Mouse (Mus musculus): ENCODE data around the gene Akt1. TPM values are rescaled to one million over a fixed set of nuclear protein-coding genes. Genes with fewer than 3 reads are reported as not detected.

Gene Akt1
- polyA plus RNA-seq, 1 experiment from 2014 or later: 145 TPM

- H3K9ac ChIP-seq: peak overlapping the region; percentile 71
- H3K4me1 ChIP-seq: peaks cover 63% of the 10 kb centered on the region
- no peaks in the 10 kb centered on the region for H3K36me3 ChIP-seq
- H3K4me2 ChIP-seq: peak overlapping the region; percentile 97
- H3K27me3 ChIP-seq: peaks cover 20% of the 10 kb centered on the region
- no peaks in the 10 kb centered on the region for H3K9me3 ChIP-seq
- ATAC-seq (ENCODE audit: borderline replicate concordance, extremely low read depth, low FRiP score, low TSS enrichment): peak; percentile 45
- H3K27ac ChIP-seq: peak overlapping the region; percentile 94
- 3% methylated on average over 75 of the region's 87 CpGs for WGBS
- peak overlapping the region; percentile 75 for H3K4me3 ChIP-seq
Observed at GRCm38 (mm10) chr12:112679027-112679996, 4.6 kb upstream of the Akt1 start.

GRCm38 (mm10) chr12:112678555-112679026 lies 3.9 kb upstream of the Akt1 start, which contains the start of gene Zbtb42:
Gene Zbtb42, plus strand, starts transcription at chr12:112678828.
- peak within 1 kb of the TSS; percentile 94 for H3K27ac ChIP-seq
- H3K9me3 ChIP-seq: no peaks in the 10 kb centered on the region
- under 1% methylated on average over 55 of the region's 60 CpGs for WGBS
- ATAC-seq (ENCODE audit: borderline replicate concordance, extremely low read depth, low FRiP score, low TSS enrichment): peak; percentile 37
- peaks cover 62% of the 10 kb centered on the region for H3K4me1 ChIP-seq
- no peaks in the 10 kb centered on the region for H3K36me3 ChIP-seq
- peak within 1 kb of the TSS; percentile 97 for H3K4me2 ChIP-seq
- H3K4me3 ChIP-seq: peak within 1 kb of the TSS; percentile 75
- peaks cover 20% of the 10 kb centered on the region for H3K27me3 ChIP-seq
- H3K9ac ChIP-seq: peak within 1 kb of the TSS; percentile 71

- WGBS: 22% methylated on average over 19 of the region's 19 CpGs
- Histone ChIP-seq H3K27me3 (peaks cover 20% of the 10 kb centered on the region), H3K4me1 (peaks cover 60% of the 10 kb centered on the region), H3K27ac (peak overlapping the region; percentile 94), H3K36me3 (no peaks in the 10 kb centered on the region), H3K4me3 (peak overlapping the region; percentile 75), H3K4me2 (peak overlapping the region; percentile 97), H3K9me3 (no peaks in the 10 kb centered on the region), H3K9ac (peak overlapping the region; percentile 71)
- no peak for ATAC-seq (ENCODE audit: borderline replicate concordance, extremely low read depth, low FRiP score, low TSS enrichment)
Observed at GRCm38 (mm10) chr12:112677943-112678554, 3.4 kb upstream of the Akt1 start.

- Histone ChIP-seq H3K4me2 (no peak overlapping the region), H3K27ac (0 out of 2 replicates have a peak overlapping the region, but pooled peaks have one; percentile 29), H3K4me1 (peaks cover 69% of the 10 kb centered on the region), H3K4me3 (no peak overlapping the region), H3K9me3 (no peaks in the 10 kb centered on the region), H3K36me3 (no peaks in the 10 kb centered on the region), H3K27me3 (peaks cover 20% of the 10 kb centered on the region), H3K9ac (no peak overlapping the region)
- ATAC-seq (ENCODE audit: borderline replicate concordance, extremely low read depth, low FRiP score, low TSS enrichment): no peak
- 36% methylated on average over 5 of the region's 5 CpGs for WGBS
Observed at GRCm38 (mm10) chr12:112677076-112677475, 2.4 kb upstream of the Akt1 start.

- Histone ChIP-seq H3K27ac (peak overlapping the region; percentile 98), H3K4me2 (peak overlapping the region; percentile 93), H3K27me3 (peaks cover 14% of the 10 kb centered on the region), H3K4me3 (peak overlapping the region; percentile 99), H3K9me3 (no peaks in the 10 kb centered on the region), H3K4me1 (peaks cover 79% of the 10 kb centered on the region), H3K36me3 (peaks cover 5% of the 10 kb centered on the region), H3K9ac (peak overlapping the region; percentile 2; the same call in 1 of the 2 replicates)
- ATAC-seq (ENCODE audit: borderline replicate concordance, extremely low read depth, low FRiP score, low TSS enrichment): peak; percentile 10; the same call in 1 of the 2 replicates
- 19% methylated on average over 18 of the region's 18 CpGs for WGBS
Observed at GRCm38 (mm10) chr12:112675245-112676035, 756 bp upstream of the Akt1 start.

- Histone ChIP-seq H3K9me3 (no peaks in the 10 kb centered on the region), H3K27ac (peak overlapping the region; percentile 98), H3K36me3 (peaks cover 23% of the 10 kb centered on the region), H3K9ac (peak overlapping the region; percentile 100), H3K27me3 (no peaks in the 10 kb centered on the region; the same call in 1 of the 2 replicates), H3K4me1 (peaks cover 79% of the 10 kb centered on the region), H3K4me3 (peak overlapping the region; percentile 99), H3K4me2 (peak overlapping the region; percentile 93)
- ATAC-seq (ENCODE audit: borderline replicate concordance, extremely low read depth, low FRiP score, low TSS enrichment): peak; percentile 3; the same call in 1 of the 2 replicates
- under 1% methylated on average over 40 of the region's 68 CpGs for WGBS
Observed at GRCm38 (mm10) chr12:112673576-112674091, 1.1 kb downstream of the Akt1 start.

- H3K9me3 ChIP-seq: no peaks in the 10 kb centered on the region
- H3K9ac ChIP-seq: peak overlapping the region; percentile 100
- peak; percentile 8; the same call in 1 of the 2 replicates for ATAC-seq (ENCODE audit: borderline replicate concordance, extremely low read depth, low FRiP score, low TSS enrichment)
- peaks cover 80% of the 10 kb centered on the region for H3K4me1 ChIP-seq
- peak overlapping the region; percentile 98 for H3K27ac ChIP-seq
- H3K36me3 ChIP-seq: peaks cover 30% of the 10 kb centered on the region
- peak overlapping the region; percentile 99 for H3K4me3 ChIP-seq
- peak overlapping the region; percentile 93 for H3K4me2 ChIP-seq
- 2% methylated on average over 21 of the region's 21 CpGs for WGBS
- H3K27me3 ChIP-seq: no peaks in the 10 kb centered on the region; the same call in 1 of the 2 replicates
Observed at GRCm38 (mm10) chr12:112672744-112673575, 1.7 kb downstream of the Akt1 start.

- peak overlapping the region; percentile 99 for H3K4me3 ChIP-seq
Observed at GRCm38 (mm10) chr12:112671891-112672290, 2.8 kb downstream of the Akt1 start.

GRCm38 (mm10) chr12:112670718-112671393 lies 3.8 kb downstream of the Akt1 start:
- 32% methylated on average over 9 of the region's 9 CpGs for WGBS
- Histone ChIP-seq H3K36me3 (peaks cover 37% of the 10 kb centered on the region), H3K9me3 (no peaks in the 10 kb centered on the region), H3K9ac (no peak overlapping the region), H3K4me1 (peaks cover 86% of the 10 kb centered on the region), H3K27ac (peak overlapping the region; percentile 31; the same call in 1 of the 2 replicates), H3K4me3 (no peak overlapping the region), H3K27me3 (no peaks in the 10 kb centered on the region), H3K4me2 (peak overlapping the region; percentile 93)
- no peak for ATAC-seq (ENCODE audit: borderline replicate concordance, extremely low read depth, low FRiP score, low TSS enrichment)

More at GRCm38 (mm10) chr12:112671891-112672290, 2.8 kb downstream of the Akt1 start:
- 67% methylated on average over 7 of the region's 7 CpGs for whole genome bisulfite sequencing
- ATAC-seq (ENCODE audit: borderline replicate concordance, extremely low read depth, low FRiP score, low TSS enrichment): no peak
- Histone ChIP-seq H3K9me3 (no peaks in the 10 kb centered on the region), H3K27ac (peak overlapping the region; percentile 98; the same call in 1 of the 2 replicates), H3K4me2 (peak overlapping the region; percentile 93), H3K27me3 (no peaks in the 10 kb centered on the region), H3K36me3 (peaks cover 37% of the 10 kb centered on the region), H3K9ac (peak overlapping the region; percentile 100), H3K4me1 (peaks cover 80% of the 10 kb centered on the region)
